Comparison of ENCODE assay signal across 21 mouse cellular contexts in the genomic region with DNA sequence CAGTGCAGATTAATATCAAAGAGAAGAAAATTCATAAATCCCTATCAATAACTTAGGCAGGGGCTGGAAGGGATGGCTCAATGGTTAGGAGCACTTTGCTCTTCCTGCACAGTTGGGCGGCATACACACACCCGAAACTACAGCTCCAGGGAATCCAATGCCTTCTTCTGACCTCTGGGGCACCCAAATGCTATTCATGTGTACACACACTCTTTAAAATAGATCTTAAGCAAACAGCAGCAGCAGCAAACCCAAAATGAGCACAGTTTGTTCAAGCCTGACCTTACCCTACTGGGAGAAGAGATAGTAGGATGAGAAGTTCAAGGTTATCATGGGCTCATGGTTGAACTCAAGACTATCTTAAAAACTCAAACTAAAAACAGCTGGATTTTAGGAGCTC. TPM values are rescaled to one million over a fixed set of nuclear protein-coding genes. Genes with fewer than 3 reads are reported as not detected.
"Had no signal": no experiment of that assay in that cellular context is flagged by ENCODE, and none has a peak within 500 bp of the region (broad histone marks: within the 10 kb centered on the region; RNA-seq: fewer than 3 reads in every experiment).

No protein-coding gene starts in this region.

- H3K27me3 ChIP-seq: limb, embryonic 12.5 days; limb, embryonic 15.5 days; lung, embryonic 15.5 days; midbrain, embryonic 13.5 days; neural tube, embryonic 13.5 days had no signal

- H3K4me1 ChIP-seq: limb, embryonic 12.5 days; lung, embryonic 15.5 days; midbrain, embryonic 10.5 days; midbrain, embryonic 13.5 days; neural tube, embryonic 13.5 days had no signal

- H3K36me3 ChIP-seq: limb, embryonic 12.5 days; limb, embryonic 15.5 days; lung, embryonic 15.5 days; midbrain, embryonic 10.5 days; midbrain, embryonic 13.5 days; neural tube, embryonic 13.5 days had no signal

- H3K4me2 ChIP-seq: limb, embryonic 12.5 days; limb, embryonic 15.5 days; lung, embryonic 15.5 days; midbrain, embryonic 13.5 days; neural tube, embryonic 13.5 days had no signal

- H3K4me3 ChIP-seq: limb, embryonic 12.5 days; limb, embryonic 15.5 days; lung, embryonic 15.5 days; megakaryocyte, embryonic 14.5 days; midbrain, embryonic 10.5 days; midbrain, embryonic 13.5 days; myocyte; neural tube, embryonic 13.5 days had no signal

- ATAC-seq: midbrain, embryonic 13.5 days; midbrain, embryonic 16.5 days had no signal

- H3K9ac ChIP-seq: limb, embryonic 12.5 days; limb, embryonic 15.5 days; lung, embryonic 15.5 days; midbrain, embryonic 13.5 days; neural tube, embryonic 13.5 days had no signal

- H3K27ac ChIP-seq: limb, embryonic 12.5 days; limb, embryonic 15.5 days; lung, embryonic 15.5 days; midbrain, embryonic 10.5 days; midbrain, embryonic 13.5 days; neural tube, embryonic 13.5 days had no signal

- H3K9me3 ChIP-seq: limb, embryonic 12.5 days; limb, embryonic 15.5 days; lung, embryonic 15.5 days; megakaryocyte, embryonic 14.5 days; midbrain, embryonic 10.5 days; midbrain, embryonic 13.5 days; neural tube, embryonic 13.5 days had no signal

- DNase-seq: kidney, adult 18-20 months; kidney, adult 9 months; kidney, postnatal 14 days; kidney, postnatal 4 days; left cerebral cortex, postnatal 4 days; lung, adult 18-20 months; lung, postnatal 10 days; lung, postnatal 36 days; retina, postnatal 1 day; right cerebral cortex, postnatal 25 days; thymus, adult 18-20 months; thymus, postnatal 36 days had no signal

RNA-seq across cellular contexts. Expression of a gene that starts 32.8 kb away (rescaled TPM):
- polyA plus RNA-seq: limb, embryonic 12.5 days; midbrain, embryonic 10.5 days; midbrain, embryonic 13.5 days; midbrain, embryonic 16.5 days had no signal
